Mouse (Mus musculus): Measurements from ENCODE around the gene Grin2c.

DNA sequence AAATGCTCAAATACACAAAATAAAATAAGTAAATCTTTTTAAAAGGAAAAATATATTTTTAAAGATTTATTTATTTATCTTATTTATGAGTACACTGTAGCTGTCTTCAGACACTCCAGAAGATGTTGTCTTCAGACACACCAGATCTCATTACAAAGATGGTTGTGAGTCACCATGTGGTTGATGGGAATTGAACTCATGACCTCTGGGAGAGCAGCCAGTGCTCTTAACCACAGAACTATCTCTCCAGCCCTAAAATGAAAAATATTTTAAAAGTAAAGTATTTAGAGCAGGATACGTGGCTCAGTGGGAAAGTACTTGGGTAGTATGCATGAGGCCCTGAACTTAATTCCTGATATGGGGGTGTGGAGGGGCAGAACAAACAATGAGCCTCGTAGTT, 34.3 kb upstream of the Grin2c start:
- TF ChIP-seq CTCF (IDR thresholded peaks at IDR 0.05; ENCODE audit: borderline replicate concordance, extremely low read depth, insufficient read depth, insufficient read length) (no peak), POLR2A (IDR thresholded peaks at IDR 0.05; ENCODE audit: borderline replicate concordance, extremely low read depth, insufficient read depth, insufficient read length, poor library complexity, severe bottlenecking) (no peak)
